Mouse (Mus musculus) forelimb bud, embryonic 11.5 days (tissue): ENCODE measurements around the gene Acss3.

Experiments
- DNase-seq: peaks from one replicate; pipeline ENCODE4 v3.0.0-alpha.2; 2012; ENCODE audit warnings: low read depth, low spot score

Acss3 gene

GRCm38 (mm10) chr10:107021118-107021517, 102.3 kb downstream of the Acss3 start:
- DNase-seq: no peak

GRCm38 (mm10) chr10:107011142-107011541, 112.3 kb downstream of the Acss3 start:
- DNase-seq: no peak

- no peak for DNase-seq
Measured at GRCm38 (mm10) chr10:106998052-106998625, 125.3 kb downstream of the Acss3 start.

GRCm38 (mm10) chr10:106989478-106989877, 134.0 kb downstream of the Acss3 start:
- DNase-seq: no peak

DNA sequence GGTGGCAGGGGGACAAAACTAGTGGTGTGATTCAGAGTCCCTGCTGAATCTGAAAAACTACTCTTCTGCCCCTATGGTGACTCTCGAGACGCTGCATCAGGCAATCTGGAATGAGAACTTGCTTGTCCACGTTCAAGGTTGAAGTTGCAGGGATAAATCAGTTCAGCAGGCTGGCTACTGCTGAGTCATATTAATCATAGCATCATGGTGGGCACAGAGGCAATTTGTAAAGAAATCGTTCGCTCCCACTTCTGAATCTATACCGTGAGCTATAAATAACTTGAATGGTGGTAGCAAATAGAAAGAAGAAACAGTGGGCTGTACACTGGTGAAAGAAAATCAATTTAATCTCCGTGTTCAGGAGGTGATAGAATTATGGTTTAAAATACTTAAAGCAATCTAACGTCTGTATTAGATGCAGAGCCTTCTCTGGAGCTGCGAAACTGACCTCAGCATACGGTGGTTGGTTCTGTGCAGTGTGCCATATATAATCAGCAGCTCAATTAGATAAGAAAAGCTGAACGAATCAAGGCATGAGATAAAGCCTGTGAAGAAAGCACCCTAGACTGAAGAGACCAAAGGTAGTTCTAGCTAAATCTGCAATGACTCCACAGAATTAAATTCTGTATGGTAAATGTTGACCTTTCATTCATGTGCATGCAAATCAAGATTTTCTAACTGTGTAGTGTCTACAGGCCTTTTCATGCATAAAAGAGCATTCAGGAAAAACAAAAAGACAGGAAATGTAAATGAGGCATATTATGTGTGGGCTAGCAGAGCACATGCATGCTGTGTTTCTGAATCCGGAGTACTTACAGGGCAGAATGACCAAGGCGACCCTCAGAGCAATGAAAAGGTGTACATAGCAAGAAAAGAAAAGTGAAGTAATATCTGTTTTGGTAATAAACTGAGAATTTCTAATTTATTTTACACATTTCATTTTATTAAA, 148.0 kb downstream of the Acss3 start:
- DNase-seq: no peak

GRCm38 (mm10) chr10:106959026-106959425, 164.4 kb downstream of the Acss3 start:
- no peak for DNase-seq

- DNase-seq: no peak
Measured at GRCm38 (mm10) chr10:106941380-106941779, 182.1 kb downstream of the Acss3 start.

DNA sequence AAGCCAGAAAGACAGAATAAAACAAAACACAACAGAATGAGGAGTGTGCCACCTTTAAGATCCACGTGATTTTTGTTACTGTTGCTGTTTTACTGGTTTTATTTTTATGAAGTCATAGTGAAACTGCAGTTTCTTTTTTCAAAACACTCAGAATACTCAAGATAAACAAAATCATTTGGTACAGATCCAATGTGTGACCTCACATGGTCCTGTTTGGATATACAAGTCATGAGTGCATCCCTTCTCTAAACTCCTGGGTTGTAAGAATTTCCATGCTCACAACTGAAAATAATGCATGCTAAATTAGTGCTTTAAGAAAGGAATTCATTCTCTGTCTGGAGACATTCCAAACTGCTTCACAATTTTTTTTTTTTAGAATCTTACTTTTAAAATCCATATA, 184.0 kb downstream of the Acss3 start:
- DNase-seq: no peak

GRCm38 (mm10) chr10:106938851-106939250, 184.6 kb downstream of the Acss3 start:
- no peak for DNase-seq

GRCm38 (mm10) chr10:106936996-106937395, 186.5 kb downstream of the Acss3 start:
- DNase-seq: no peak

GRCm38 (mm10) chr10:106932571-106933073, 190.8 kb downstream of the Acss3 start:
- peak; percentile 27 for DNase-seq

DNA sequence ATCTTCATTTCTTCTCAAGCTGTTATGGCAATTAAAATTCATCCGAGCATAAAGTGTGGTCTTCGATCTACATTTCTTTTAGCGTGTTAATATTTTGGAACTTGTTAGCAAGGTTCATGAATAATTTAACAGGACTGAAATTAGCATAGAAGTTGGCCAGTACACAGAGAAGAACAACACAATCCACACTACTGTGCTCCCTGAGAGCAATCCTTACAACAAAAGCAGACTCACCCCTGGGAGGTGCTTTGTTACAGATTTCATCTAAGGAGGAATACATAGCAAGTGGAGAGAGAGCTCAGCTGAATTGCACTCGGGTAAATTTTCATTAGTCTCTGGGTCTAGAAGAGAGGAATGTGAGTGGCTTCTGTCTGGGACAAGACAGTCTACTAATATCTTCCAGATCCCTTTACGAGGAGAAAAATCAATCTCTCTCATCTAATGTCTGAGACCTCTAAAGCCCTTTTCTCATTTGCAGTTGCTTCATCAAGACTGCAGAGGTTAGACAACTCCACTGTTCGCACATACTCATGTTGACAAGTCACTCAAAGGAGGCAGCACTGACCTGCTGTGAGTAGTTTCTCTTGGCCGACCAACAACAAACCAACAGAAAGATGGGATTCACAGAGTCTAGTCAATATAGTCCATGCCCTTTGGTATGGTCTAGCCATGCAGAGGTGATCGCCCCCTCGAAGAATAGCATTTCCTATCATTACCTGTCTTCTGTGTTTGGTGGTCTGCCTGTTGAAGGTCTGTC, 194.7 kb downstream of the Acss3 start:
- DNase-seq: no peak

DNA sequence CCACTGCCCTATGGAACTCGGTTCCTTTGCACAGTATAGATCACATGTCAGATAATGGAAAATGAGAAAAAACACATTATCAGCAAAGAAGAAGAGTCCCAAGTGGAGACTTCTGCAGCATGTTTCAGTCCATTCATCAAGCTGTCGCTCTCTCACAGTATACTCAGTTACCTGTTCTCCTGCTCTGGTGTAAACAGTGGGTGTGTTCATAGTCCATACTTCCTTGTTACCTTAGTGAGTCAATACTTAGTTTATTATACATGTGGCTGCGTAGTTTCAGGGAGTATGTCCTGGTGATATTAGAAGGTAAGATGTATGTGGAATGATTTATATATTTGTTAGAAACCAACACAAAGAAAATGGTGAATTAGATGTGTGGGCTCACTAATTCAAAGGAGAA, 198.7 kb downstream of the Acss3 start:
- no peak for DNase-seq

GRCm38 (mm10) chr10:106924334-106924733, 199.1 kb downstream of the Acss3 start:
- no peak for DNase-seq

GRCm38 (mm10) chr10:106914822-106915221, 208.6 kb downstream of the Acss3 start:
- no peak for DNase-seq

DNA sequence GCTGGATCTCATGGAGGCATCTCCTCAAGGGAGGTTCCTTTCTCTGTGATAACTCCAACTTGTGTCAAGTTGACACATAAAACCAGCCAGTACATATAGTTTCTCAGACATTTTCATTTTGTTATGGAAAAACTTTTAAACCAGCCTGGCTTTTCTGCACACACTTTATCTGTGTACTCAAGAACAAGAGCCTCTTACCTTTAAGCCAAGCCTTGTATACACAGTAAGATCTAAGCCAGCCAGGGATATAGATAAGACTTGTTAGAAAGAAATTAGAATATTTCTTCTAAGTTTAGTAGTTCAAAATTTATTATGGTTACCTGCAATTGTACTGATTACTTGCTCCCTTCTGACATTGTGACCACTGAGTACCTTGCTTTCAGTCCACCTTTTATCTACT, 209.2 kb downstream of the Acss3 start:
- DNase-seq: no peak

- peak; percentile 46 for DNase-seq
Measured at GRCm38 (mm10) chr10:106913032-106913431, 210.4 kb downstream of the Acss3 start.

- DNase-seq: no peak
Measured at GRCm38 (mm10) chr10:106910108-106910507, 213.4 kb downstream of the Acss3 start.

GRCm38 (mm10) chr10:106896351-106896750, 227.1 kb downstream of the Acss3 start:
- DNase-seq: no peak
